Mouse (Mus musculus) E14TG2a.4 (cell line): Measurements from ENCODE around the gene Fam171a2.
A peak's percentile ranks its signal among the peaks of the same experiment; 100 is the strongest.

Experiments used
- H3K27me3 ChIP-seq: 2 replicates; pipeline ENCODE4 v1.6.1; 2014; ENCODE audit warnings: low read length, control low read depth; ENCODE audit not compliant: insufficient read depth
- H3K36me3 ChIP-seq: 2 replicates; pipeline ENCODE4 v1.6.1; 2014; ENCODE audit warnings: low read length, control low read depth; ENCODE audit not compliant: insufficient read depth
- H3K4me1 ChIP-seq: replicated peaks from 2 replicates; pipeline ENCODE4 v1.6.1; 2014; ENCODE audit warnings: low read depth, low read length, control low read depth
- H3K4me3 ChIP-seq: replicated peaks from 2 replicates; pipeline ENCODE4 v1.5.1; 2014; ENCODE audit warnings: mild to moderate bottlenecking, low read length
- H3K9me3 ChIP-seq: 2 replicates; pipeline ENCODE4 v1.6.1; 2014; ENCODE audit warnings: low read length, control low read depth
- CTCF ChIP-seq: conservative IDR thresholded peaks from 2 replicates; pipeline ENCODE4 v1.5.1; 2014; ENCODE audit warnings: low read length
- NANOG ChIP-seq: IDR thresholded peaks from 2 replicates; pipeline ENCODE4 v1.6.1; 2014; ENCODE audit warnings: borderline replicate concordance, low read length, mixed read lengths
- POU5F1 ChIP-seq: IDR thresholded peaks from 2 replicates; pipeline ENCODE4 v1.6.1; 2014; ENCODE audit warnings: low read length, borderline replicate concordance

The Fam171a2 gene

DNA sequence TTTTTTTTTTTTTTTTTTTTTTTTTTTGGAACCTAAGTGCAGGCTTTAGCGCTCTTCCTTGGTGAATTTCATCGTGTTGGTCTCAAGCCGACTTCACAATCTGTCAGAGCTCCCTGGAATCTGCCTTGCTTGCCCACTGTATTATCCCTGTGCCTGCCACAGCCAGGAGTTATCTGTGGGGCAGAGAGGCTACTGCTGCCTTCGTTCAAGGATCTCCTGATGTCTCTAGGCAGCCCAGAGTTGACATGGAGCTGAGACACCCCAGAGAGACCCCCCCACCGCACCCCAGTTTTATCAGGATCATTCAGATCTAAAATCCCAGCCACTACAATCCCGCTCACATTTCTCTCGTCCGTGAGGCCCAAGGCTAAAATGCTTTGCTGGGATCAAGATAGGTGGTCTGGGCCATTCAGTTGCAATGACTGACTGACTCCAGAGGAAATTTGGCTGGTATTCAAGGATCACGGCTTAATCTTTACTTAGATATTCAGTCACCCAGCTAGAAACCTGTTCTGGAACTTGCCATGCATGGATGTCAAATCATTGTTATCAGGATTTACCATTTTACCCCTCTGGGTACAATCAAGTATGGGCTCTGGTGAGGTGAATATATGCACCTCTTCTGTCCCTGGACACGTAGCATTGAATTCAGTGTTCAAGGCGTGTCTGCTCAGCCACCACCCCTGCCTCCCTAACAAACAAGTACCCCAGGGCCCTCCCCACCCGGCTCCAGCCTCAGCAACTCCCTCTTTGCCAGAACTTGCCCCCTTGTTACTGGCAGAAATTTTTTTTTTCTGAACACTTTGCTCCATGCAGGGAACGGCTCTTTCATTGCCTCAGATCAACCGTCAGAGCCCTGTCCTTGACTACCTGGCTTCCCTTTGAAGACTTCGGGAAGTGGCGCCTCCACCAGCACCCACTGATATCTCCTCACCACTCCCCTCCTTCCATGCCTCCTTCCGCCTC, 1.8 kb upstream of the Fam171a2 start:
- Histone ChIP-seq H3K27me3 (peaks cover 85% of the 10 kb centered on the region), H3K4me1 (peaks cover 64% of the 10 kb centered on the region), H3K36me3 (no peaks in the 10 kb centered on the region), H3K9me3 (no peaks in the 10 kb centered on the region), H3K4me3 (no peak overlapping the region)
- TF ChIP-seq POU5F1 (no peak), CTCF (no peak), NANOG (no peak)

DNA sequence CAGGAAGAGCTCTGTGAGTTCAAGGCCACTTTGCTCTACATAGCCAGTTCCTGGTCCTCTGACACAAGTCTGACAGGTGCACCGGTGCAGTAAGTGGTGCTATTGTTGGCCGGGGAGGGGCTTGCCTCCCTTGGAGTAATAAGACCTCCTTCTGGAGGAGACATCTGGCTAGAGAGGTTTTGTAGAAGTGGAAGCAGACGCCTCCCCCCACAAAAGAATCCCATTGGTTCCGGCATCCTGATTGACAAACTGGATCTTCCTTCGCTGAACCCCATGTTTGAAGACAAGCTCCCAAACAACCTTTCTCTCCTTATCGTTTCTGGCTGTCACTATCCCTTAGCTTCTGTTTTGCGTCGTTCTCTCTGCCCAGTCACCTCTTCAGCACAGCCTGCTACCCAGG, 845 bp upstream of the Fam171a2 start:
- Histone ChIP-seq H3K36me3 (no peaks in the 10 kb centered on the region), H3K4me3 (0 out of 2 replicates have a peak overlapping the region, but pooled peaks have one; percentile 88), H3K27me3 (peaks cover 85% of the 10 kb centered on the region), H3K4me1 (peaks cover 70% of the 10 kb centered on the region), H3K9me3 (no peaks in the 10 kb centered on the region)
- TF ChIP-seq POU5F1, result no peak

GRCm38 (mm10) chr11:102446581-102447461, 661 bp downstream of the Fam171a2 start:
- no peaks in the 10 kb centered on the region for H3K9me3 ChIP-seq
- H3K36me3 ChIP-seq, result no peaks in the 10 kb centered on the region
- H3K27me3 ChIP-seq, result peaks cover 76% of the 10 kb centered on the region
- H3K4me1 ChIP-seq, result peaks cover 63% of the 10 kb centered on the region
- TF ChIP-seq POU5F1, result no peak
- TF ChIP-seq NANOG, result no peak
- TF ChIP-seq CTCF, result no peak
- peak overlapping the region; percentile 88 for H3K4me3 ChIP-seq

DNA sequence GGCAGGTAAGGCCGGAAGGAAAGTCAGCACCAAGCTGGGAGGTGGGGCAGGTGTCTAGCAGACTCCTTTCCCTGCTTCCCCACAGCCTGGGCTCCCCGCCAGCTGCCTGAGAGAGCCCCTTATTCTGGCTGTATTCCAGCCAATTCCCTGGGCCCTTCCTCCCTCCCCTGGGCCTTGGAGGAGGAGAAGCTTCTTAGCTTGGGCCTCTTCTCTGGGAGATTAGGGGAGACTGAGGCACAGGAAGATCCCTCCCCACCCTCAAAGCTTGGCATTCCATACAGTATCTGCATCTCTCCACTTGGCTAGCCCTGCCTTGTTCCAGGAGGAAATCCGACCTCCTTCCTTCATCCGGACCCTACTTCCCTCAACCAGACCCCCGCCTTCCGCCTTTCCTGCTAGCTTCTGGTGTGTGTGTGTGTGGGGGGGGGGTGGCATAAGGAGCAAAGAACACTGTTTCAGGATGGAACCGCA, 1.6 kb downstream of the Fam171a2 start:
- H3K36me3 ChIP-seq, result no peaks in the 10 kb centered on the region
- peaks cover 66% of the 10 kb centered on the region for H3K4me1 ChIP-seq
- no peak for TF ChIP-seq NANOG
- no peak for TF ChIP-seq CTCF
- no peak for TF ChIP-seq POU5F1
- no peaks in the 10 kb centered on the region for H3K9me3 ChIP-seq
- H3K27me3 ChIP-seq, result peaks cover 73% of the 10 kb centered on the region
- H3K4me3 ChIP-seq, result peak overlapping the region; percentile 88

DNA sequence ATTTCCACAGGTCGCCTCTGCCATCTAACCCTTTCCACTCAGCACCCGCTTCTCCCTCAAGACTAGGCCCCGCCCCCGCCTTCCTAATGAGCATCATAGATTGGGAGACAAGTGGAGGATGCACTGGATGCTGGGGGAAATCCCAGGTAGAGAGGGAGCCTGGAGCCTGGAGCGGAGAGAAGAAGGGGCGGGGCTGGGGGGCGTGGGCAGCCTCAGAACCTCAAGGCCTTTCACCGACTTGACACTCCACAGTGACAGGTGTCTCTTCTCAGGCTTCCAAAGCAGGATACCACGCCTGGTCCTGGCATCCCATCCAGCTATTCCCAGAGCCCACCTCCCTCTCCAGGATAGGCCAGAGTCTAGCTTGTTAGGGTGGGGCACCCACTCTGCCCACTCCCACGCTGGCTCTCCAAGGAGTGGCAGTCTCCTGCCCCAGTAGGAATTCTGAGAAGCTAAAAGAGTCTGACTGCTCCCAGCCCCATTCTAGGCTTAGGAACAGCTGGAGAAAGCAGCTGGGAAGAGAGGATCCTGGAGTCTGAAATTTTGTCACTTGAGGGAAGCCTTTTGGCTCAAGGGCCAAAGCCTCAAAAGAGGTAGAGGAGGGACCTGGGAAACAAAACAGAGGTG, 2.1 kb downstream of the Fam171a2 start:
- peaks cover 69% of the 10 kb centered on the region for H3K27me3 ChIP-seq
- no peaks in the 10 kb centered on the region for H3K9me3 ChIP-seq
- no peaks in the 10 kb centered on the region for H3K36me3 ChIP-seq
- H3K4me3 ChIP-seq, result peak overlapping the region; percentile 88
- peaks cover 70% of the 10 kb centered on the region for H3K4me1 ChIP-seq
- TF ChIP-seq CTCF (no peak), POU5F1 (no peak), NANOG (no peak)

DNA sequence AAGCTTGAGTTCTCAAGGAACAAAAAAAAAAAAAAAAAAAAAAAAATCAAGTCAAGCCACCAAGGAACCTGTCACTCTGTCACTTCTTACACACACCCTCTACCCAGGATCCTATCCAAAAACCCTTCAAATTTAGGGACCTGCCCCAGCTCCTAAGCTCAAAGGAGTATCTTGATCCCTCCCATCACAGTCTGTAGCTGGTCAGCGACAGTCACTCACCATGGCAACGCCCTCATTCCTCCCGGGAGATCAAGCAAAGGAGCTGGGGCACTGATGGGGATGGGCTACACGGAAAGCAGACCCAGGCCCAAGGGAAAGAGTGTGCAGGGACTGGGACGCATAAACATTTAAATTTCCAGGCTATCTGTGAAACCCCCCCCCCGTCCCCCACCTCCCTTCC, 2.7 kb downstream of the Fam171a2 start:
- H3K4me1 ChIP-seq, result peaks cover 75% of the 10 kb centered on the region

GRCm38 (mm10) chr11:102444321-102444720, 3.2 kb downstream of the Fam171a2 start:
- H3K36me3 ChIP-seq, result no peaks in the 10 kb centered on the region
- H3K4me1 ChIP-seq, result peaks cover 75% of the 10 kb centered on the region
- H3K4me3 ChIP-seq, result no peak overlapping the region
- no peaks in the 10 kb centered on the region for H3K9me3 ChIP-seq
- TF ChIP-seq POU5F1 (no peak), NANOG (no peak), CTCF (no peak)
- peaks cover 67% of the 10 kb centered on the region for H3K27me3 ChIP-seq

More for the DNA sequence above, 2.7 kb downstream of the Fam171a2 start:
- no peak overlapping the region for H3K4me3 ChIP-seq
- H3K27me3 ChIP-seq, result peaks cover 67% of the 10 kb centered on the region
- no peak for TF ChIP-seq CTCF
- no peak for TF ChIP-seq NANOG
- no peak for TF ChIP-seq POU5F1
- H3K9me3 ChIP-seq, result no peaks in the 10 kb centered on the region
- H3K36me3 ChIP-seq, result no peaks in the 10 kb centered on the region

GRCm38 (mm10) chr11:102443740-102444139, 3.7 kb downstream of the Fam171a2 start:
- Histone ChIP-seq H3K9me3 (no peaks in the 10 kb centered on the region), H3K27me3 (peaks cover 68% of the 10 kb centered on the region), H3K36me3 (no peaks in the 10 kb centered on the region), H3K4me3 (no peak overlapping the region), H3K4me1 (peaks cover 75% of the 10 kb centered on the region)
- TF ChIP-seq NANOG, result no peak
- no peak for TF ChIP-seq POU5F1
- no peak for TF ChIP-seq CTCF
